Mouse (Mus musculus): ENCODE measurements around the gene Spem2.

GRCm38 (mm10) chr11:69864138-69864860, 46.0 kb upstream of the Spem2 start:
- no peak for TF ChIP-seq POLR2A (IDR thresholded peaks at IDR 0.05; ENCODE audit: insufficient read depth, low read length)
- no peak for TF ChIP-seq CTCF (IDR thresholded peaks at IDR 0.05; ENCODE audit: low read depth, low read length)
- TF ChIP-seq EP300 (IDR thresholded peaks at IDR 0.05; ENCODE audit: insufficient read depth, low read depth, low read length): no peak
